Mouse (Mus musculus) stomach, embryonic 14.5 days (tissue): ENCODE data around the gene Rrp9. TPM values are rescaled to one million over a fixed set of nuclear protein-coding genes. Genes with fewer than 3 reads are reported as not detected.

ENCODE experiments used
- ATAC-seq: fragments of 200-750 bp; cut with Nextera tagmentation; 2 replicates; pipeline ENCODE4 v1.8.0; 2017; ENCODE audit warnings: low read depth, moderate TSS enrichment; ENCODE audit not compliant: insufficient number of reproducible peaks, insufficient read depth, low FRiP score
- H3K27ac ChIP-seq: fragments of 300-500 bp; sonication (generic); 2 replicates; pipeline ENCODE4 v1.5.1; 2014; ENCODE audit warnings: mild to moderate bottlenecking, low read length, moderate library complexity, mixed read lengths
- H3K27me3 ChIP-seq: fragments of 300-500 bp; sonication (generic); 2 replicates; pipeline ENCODE4 v1.6.1; 2014; ENCODE audit warnings: low read length, control low read depth, mixed read lengths; ENCODE audit not compliant: control insufficient read depth, insufficient read depth
- H3K36me3 ChIP-seq: fragments of 300-500 bp; sonication (generic); 2 replicates; pipeline ENCODE4 v1.6.1; 2014; ENCODE audit warnings: mild to moderate bottlenecking, control low read depth, low read length, moderate library complexity, mixed read lengths; ENCODE audit not compliant: control insufficient read depth, insufficient read depth
- H3K4me1 ChIP-seq: fragments of 300-500 bp; sonication (generic); 2 replicates; pipeline ENCODE4 v1.6.1; 2014; ENCODE audit warnings: low read length, control low read depth, mixed read lengths; ENCODE audit not compliant: control insufficient read depth, insufficient read depth
- H3K4me2 ChIP-seq: fragments of 300-500 bp; sonication (generic); replicated peaks from 2 replicates; pipeline ENCODE4 v1.6.1; 2014; ENCODE audit warnings: low read depth, low read length, control low read depth
- H3K4me3 ChIP-seq: fragments of 300-500 bp; sonication (generic); 2 replicates; pipeline ENCODE4 v1.5.1; 2014; ENCODE audit warnings: low read depth, low read length, control low read depth
- H3K9ac ChIP-seq: fragments of 300-500 bp; sonication (generic); replicated peaks from 2 replicates; pipeline ENCODE4 v1.6.1; 2014; ENCODE audit warnings: low read depth, mild to moderate bottlenecking, control low read depth, low read length, moderate library complexity, mixed read lengths
- H3K9me3 ChIP-seq: fragments of 300-500 bp; sonication (generic); 2 replicates; pipeline ENCODE4 v1.6.1; 2016; ENCODE audit warnings: low read depth, low read length, control low read depth; ENCODE audit not compliant: control insufficient read depth
- WGBS: fragments of 180-500 bp; shearing (Covaris S2); extraction: QIAGEN DNeasy Blood & Tissue Kit; methylation state at CpG from one replicate; pipeline ENCODE4 v1.1.7; 2014; 5-methylcytosine and 5-hydroxymethylcytosine counted together
- polyA plus RNA-seq: library from polyadenylated mRNA; unstranded; fragments of >200 nt; fragmentation: Nextera tagmentation; extraction: Ambion mirVana; gene quantifications from 2 replicates; pipeline ENCODE4 v1.2.1, GENCODE M21; 2014

Rrp9 gene
- polyA plus RNA-seq, 1 experiment from 2014 or later, result 37.4 TPM

GRCm38 (mm10) chr9:106501846-106502245 lies 26.1 kb downstream of the Rrp9 start:
- no peak for ATAC-seq
- H3K27me3 ChIP-seq, result no peaks in the 10 kb centered on the region
- no peak overlapping the region for H3K4me2 ChIP-seq
- H3K4me1 ChIP-seq, result no peaks in the 10 kb centered on the region
- H3K4me3 ChIP-seq, result no peak overlapping the region
- H3K36me3 ChIP-seq, result no peaks in the 10 kb centered on the region
- no peak overlapping the region for H3K9ac ChIP-seq
- WGBS, result 86% methylated on average over 22 of the region's 22 CpGs
- H3K9me3 ChIP-seq, result no peaks in the 10 kb centered on the region
- H3K27ac ChIP-seq, result no peak overlapping the region

GRCm38 (mm10) chr9:106504246-106504645 lies 28.5 kb downstream of the Rrp9 start:
- WGBS, result 82% methylated on average over 6 of the region's 6 CpGs

GRCm38 (mm10) chr9:106509356-106509755 lies 33.6 kb downstream of the Rrp9 start:
- WGBS, result 84% methylated on average over 10 of the region's 10 CpGs
- no peak overlapping the region for H3K27ac ChIP-seq
- no peaks in the 10 kb centered on the region for H3K9me3 ChIP-seq
- H3K27me3 ChIP-seq, result no peaks in the 10 kb centered on the region
- no peak overlapping the region for H3K4me3 ChIP-seq
- no peaks in the 10 kb centered on the region for H3K4me1 ChIP-seq
- H3K4me2 ChIP-seq, result no peak overlapping the region
- ATAC-seq, result no peak
- no peak overlapping the region for H3K9ac ChIP-seq
- no peaks in the 10 kb centered on the region for H3K36me3 ChIP-seq

More at GRCm38 (mm10) chr9:106504246-106504645, 28.5 kb downstream of the Rrp9 start:
- no peak overlapping the region for H3K27ac ChIP-seq
- ATAC-seq, result no peak
- no peaks in the 10 kb centered on the region for H3K9me3 ChIP-seq
- H3K27me3 ChIP-seq, result no peaks in the 10 kb centered on the region
- no peak overlapping the region for H3K4me2 ChIP-seq
- H3K36me3 ChIP-seq, result no peaks in the 10 kb centered on the region
- no peaks in the 10 kb centered on the region for H3K4me1 ChIP-seq
- no peak overlapping the region for H3K9ac ChIP-seq
- H3K4me3 ChIP-seq, result no peak overlapping the region

- H3K27me3 ChIP-seq, result no peaks in the 10 kb centered on the region
- H3K9me3 ChIP-seq, result no peaks in the 10 kb centered on the region
- no peak for ATAC-seq
- H3K9ac ChIP-seq, result no peak overlapping the region
- no peak overlapping the region for H3K27ac ChIP-seq
- 64% methylated on average over 13 of the region's 13 CpGs for WGBS
- H3K4me2 ChIP-seq, result no peak overlapping the region
- no peaks in the 10 kb centered on the region for H3K36me3 ChIP-seq
- no peaks in the 10 kb centered on the region for H3K4me1 ChIP-seq
- H3K4me3 ChIP-seq, result no peak overlapping the region
These were observed 37.1 kb downstream of the Rrp9 start for GRCm38 (mm10) chr9:106512729-106513450.

- Histone ChIP-seq H3K36me3 (no peaks in the 10 kb centered on the region), H3K27ac (no peak overlapping the region), H3K4me3 (no peak overlapping the region), H3K9ac (no peak overlapping the region), H3K4me1 (no peaks in the 10 kb centered on the region), H3K27me3 (no peaks in the 10 kb centered on the region), H3K4me2 (no peak overlapping the region), H3K9me3 (no peaks in the 10 kb centered on the region)
- no peak for ATAC-seq
- 76% methylated on average over 6 of the region's 6 CpGs for WGBS
These were observed 37.8 kb downstream of the Rrp9 start for GRCm38 (mm10) chr9:106513566-106513965.

GRCm38 (mm10) chr9:106514273-106514672 lies 38.5 kb downstream of the Rrp9 start, which contains the start of gene Iqcf5:
Gene Iqcf5, plus strand, starts transcription at chr9:106514573.
- H3K9me3 ChIP-seq, result no peaks in the 10 kb centered on the region
- no peaks in the 10 kb centered on the region for H3K27me3 ChIP-seq
- no peaks in the 10 kb centered on the region for H3K4me1 ChIP-seq
- ATAC-seq, result no peak
- no peak within 1 kb of the TSS for H3K4me3 ChIP-seq
- no peak within 1 kb of the TSS for H3K9ac ChIP-seq
- H3K27ac ChIP-seq, result no peak within 1 kb of the TSS
- WGBS, result 87% methylated on average over 4 of the region's 4 CpGs
- H3K36me3 ChIP-seq, result no peaks in the 10 kb centered on the region
- H3K4me2 ChIP-seq, result no peak within 1 kb of the TSS

- Histone ChIP-seq H3K9me3 (no peaks in the 10 kb centered on the region), H3K36me3 (no peaks in the 10 kb centered on the region), H3K4me2 (no peak overlapping the region), H3K27me3 (no peaks in the 10 kb centered on the region), H3K27ac (no peak overlapping the region), H3K4me1 (no peaks in the 10 kb centered on the region), H3K9ac (no peak overlapping the region), H3K4me3 (no peak overlapping the region)
- 60% methylated on average over 2 of the region's 2 CpGs for WGBS
- no peak for ATAC-seq
These were observed 43.7 kb downstream of the Rrp9 start for GRCm38 (mm10) chr9:106519433-106519832.

- no peaks in the 10 kb centered on the region for H3K27me3 ChIP-seq
- 69% methylated on average over 8 of the region's 8 CpGs for WGBS
- H3K4me2 ChIP-seq, result no peak overlapping the region
- no peaks in the 10 kb centered on the region for H3K36me3 ChIP-seq
- no peaks in the 10 kb centered on the region for H3K9me3 ChIP-seq
- no peak overlapping the region for H3K9ac ChIP-seq
- H3K4me1 ChIP-seq, result no peaks in the 10 kb centered on the region
- no peak for ATAC-seq
- H3K4me3 ChIP-seq, result no peak overlapping the region
- no peak overlapping the region for H3K27ac ChIP-seq
These were observed 44.1 kb downstream of the Rrp9 start for GRCm38 (mm10) chr9:106519909-106520308.

GRCm38 (mm10) chr9:106531833-106532232 lies 56.1 kb downstream of the Rrp9 start:
- ATAC-seq, result no peak
- no peaks in the 10 kb centered on the region for H3K36me3 ChIP-seq
- no peaks in the 10 kb centered on the region for H3K27me3 ChIP-seq
- 22% methylated on average over 3 of the region's 3 CpGs for WGBS
- H3K27ac ChIP-seq, result no peak overlapping the region
- H3K9ac ChIP-seq, result no peak overlapping the region
- no peaks in the 10 kb centered on the region for H3K9me3 ChIP-seq
- no peaks in the 10 kb centered on the region for H3K4me1 ChIP-seq
- no peak overlapping the region for H3K4me3 ChIP-seq
- no peak overlapping the region for H3K4me2 ChIP-seq
